Mouse (Mus musculus) limb, embryonic 13.5 days (tissue): ENCODE results near the gene St7l. TPM values are rescaled to one million over a fixed set of nuclear protein-coding genes. Genes with fewer than 3 reads are reported as not detected.

Experiments used
- ATAC-seq: fragments of 200-750 bp; cut with Nextera tagmentation; 2 replicates; pipeline ENCODE4 v1.8.0; 2017; ENCODE audit warnings: low read depth, moderate number of reproducible peaks, moderate TSS enrichment; ENCODE audit not compliant: low FRiP score
- H3K27ac ChIP-seq: fragments of 300-500 bp; sonication (generic); 2 replicates; pipeline ENCODE4 v1.5.1; 2015; ENCODE audit warnings: inconsistent platforms, mild to moderate bottlenecking, moderate library complexity
- H3K27me3 ChIP-seq: fragments of 300-500 bp; sonication (generic); 2 replicates; pipeline ENCODE4 v1.6.1; 2015; ENCODE audit warnings: mild to moderate bottlenecking, inconsistent platforms
- H3K36me3 ChIP-seq: fragments of 300-500 bp; sonication (generic); 2 replicates; pipeline ENCODE4 v1.6.1; 2015; ENCODE audit warnings: inconsistent platforms, mild to moderate bottlenecking, moderate library complexity
- H3K4me1 ChIP-seq: fragments of 300-500 bp; sonication (generic); 2 replicates; pipeline ENCODE4 v1.6.1; 2015; ENCODE audit warnings: inconsistent platforms
- H3K4me2 ChIP-seq: fragments of 300-500 bp; sonication (generic); replicated peaks from 2 replicates; pipeline ENCODE4 v1.6.1; 2015; ENCODE audit warnings: inconsistent platforms, mild to moderate bottlenecking, moderate library complexity
- H3K4me3 ChIP-seq: fragments of 300-500 bp; sonication (generic); 2 replicates; pipeline ENCODE4 v1.5.1; 2015; ENCODE audit warnings: moderate library complexity, mild to moderate bottlenecking, inconsistent platforms
- H3K9ac ChIP-seq: fragments of 300-500 bp; sonication (generic); 2 replicates; pipeline ENCODE4 v1.6.1; 2015; ENCODE audit warnings: mild to moderate bottlenecking, inconsistent platforms
- H3K9me3 ChIP-seq: fragments of 300-500 bp; sonication (generic); 2 replicates; pipeline ENCODE4 v1.6.1; 2016; ENCODE audit warnings: inconsistent platforms
- WGBS: fragments of 180-500 bp; shearing (Covaris S2); methylation state at CpG from one replicate; pipeline ENCODE4 v1.1.7; 2015; 5-methylcytosine and 5-hydroxymethylcytosine counted together
- polyA plus RNA-seq: library from polyadenylated mRNA; unstranded; fragments of >200 nt; fragmentation: Nextera tagmentation; extraction: Ambion mirVana; gene quantifications from 2 replicates; pipeline ENCODE4 v1.2.1, GENCODE M21; 2015

The St7l gene
- polyA plus RNA-seq, 1 experiment from 2014 or later, result 40.1 TPM

DNA sequence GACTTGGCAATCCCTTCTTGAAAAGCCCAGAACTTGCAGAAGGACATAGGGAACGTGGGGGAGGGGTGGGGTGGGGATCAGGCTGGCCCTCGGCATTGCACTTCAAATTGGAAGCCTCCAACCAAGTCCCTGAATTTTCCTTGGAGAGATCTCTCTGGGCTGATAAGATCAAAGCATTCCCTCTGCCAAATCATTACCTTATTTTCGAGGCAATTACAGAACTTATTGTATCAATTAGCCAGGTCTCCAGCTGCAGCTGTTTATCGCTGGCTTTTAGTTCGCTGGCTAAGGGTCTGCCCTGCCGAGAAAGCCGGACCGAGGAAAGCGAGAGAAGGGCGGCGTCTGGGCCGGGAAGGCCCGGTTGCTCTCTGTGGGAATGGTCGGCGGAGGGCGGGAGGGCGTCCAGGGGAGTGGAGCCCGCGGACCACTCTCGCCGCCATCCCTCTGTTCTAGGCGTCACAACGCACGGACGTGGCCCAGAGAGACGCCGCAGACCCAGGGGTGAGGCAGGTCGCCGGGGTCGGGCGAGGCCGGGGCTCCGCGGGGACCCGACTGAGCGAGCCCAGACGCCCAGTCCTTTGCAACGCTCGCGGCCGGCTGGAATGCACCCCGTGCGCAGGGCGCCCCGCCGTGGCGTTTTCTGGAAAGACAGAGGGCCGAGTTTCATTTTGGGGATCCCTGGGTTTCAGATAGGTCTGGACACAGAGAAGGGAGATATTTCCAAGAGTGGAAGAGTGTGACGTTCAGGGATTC, 103.9 kb downstream of the St7l start:
- WGBS, result under 1% methylated on average over 49 of the region's 49 CpGs
- Histone ChIP-seq H3K27ac (peak overlapping the region; percentile 67), H3K9ac (peak overlapping the region; percentile 77), H3K4me2 (peak overlapping the region; percentile 76), H3K4me3 (peak overlapping the region; percentile 59), H3K36me3 (no peaks in the 10 kb centered on the region), H3K9me3 (0 out of 2 replicates have a peak, but pooled peaks cover 3% of the 10 kb centered on the region), H3K27me3 (peaks cover 19% of the 10 kb centered on the region), H3K4me1 (peaks cover 48% of the 10 kb centered on the region)
- peak; percentile 75 for ATAC-seq

Other genes starting within 250 kb of the St7l start
- gene Slc16a1, start 225.3 kb upstream of the St7l start, polyA plus RNA-seq, result 36.3 and 38.4 TPM in 2 replicates
- 2.8 and 3.4 TPM in 2 replicates for gene Ppm1j, start 82.9 kb upstream of the St7l start, polyA plus RNA-seq
- gene Fam19a3, start 82.2 kb upstream of the St7l start, polyA plus RNA-seq, result 0.23 and 0.26 TPM in 2 replicates
- gene Rhoc, start 75.6 kb upstream of the St7l start, polyA plus RNA-seq, result 196 and 197 TPM in 2 replicates
- 71.7 and 74.9 TPM in 2 replicates for gene Mov10, start 45.4 kb upstream of the St7l start, polyA plus RNA-seq
- gene Capza1, start 500 bp downstream of the St7l start, polyA plus RNA-seq, result 191 and 206 TPM in 2 replicates
- gene Wnt2b, start 97.9 kb downstream of the St7l start, polyA plus RNA-seq, result 1.2 and 1.3 TPM in 2 replicates
- gene Cttnbp2nl, start 189.1 kb downstream of the St7l start, polyA plus RNA-seq, result 34.5 and 35.1 TPM in 2 replicates
- not detected in 2 replicates for gene 4930564D02Rik, start 202.8 kb downstream of the St7l start, polyA plus RNA-seq